Mouse (Mus musculus) hindbrain, postnatal 0 days (tissue): ENCODE measurements around the gene Ctso. TPM values are rescaled to one million over a fixed set of nuclear protein-coding genes. Genes with fewer than 3 reads are reported as not detected.

ENCODE experiments used
- ATAC-seq: fragments of 200-750 bp; cut with Nextera tagmentation; 2 replicates; pipeline ENCODE4 v1.8.0; 2017; ENCODE audit warnings: mild to moderate bottlenecking, moderate TSS enrichment, moderate library complexity
- DNase-seq: peaks from one replicate; pipeline ENCODE4 v3.0.0-alpha.2; 2015; ENCODE audit warnings: low spot score
- H3K27ac ChIP-seq: fragments of 300-500 bp; sonication (generic); 2 replicates; pipeline ENCODE4 v1.5.1; 2014; ENCODE audit warnings: mild to moderate bottlenecking
- H3K27me3 ChIP-seq: fragments of 300-500 bp; sonication (generic); 2 replicates; pipeline ENCODE4 v1.6.1; 2014; ENCODE audit warnings: low read length, mixed read lengths; ENCODE audit not compliant: insufficient read depth
- H3K36me3 ChIP-seq: fragments of 300-500 bp; sonication (generic); 2 replicates; pipeline ENCODE4 v1.6.1; 2014; ENCODE audit warnings: low read length, mixed read lengths; ENCODE audit not compliant: insufficient read depth
- H3K4me1 ChIP-seq: fragments of 300-500 bp; sonication (generic); 2 replicates; pipeline ENCODE4 v1.6.1; 2014; ENCODE audit warnings: antibody characterized with exemption, low read length, mixed read lengths; ENCODE audit not compliant: insufficient read depth
- H3K4me2 ChIP-seq: fragments of 300-500 bp; sonication (generic); 2 replicates; pipeline ENCODE4 v1.6.1; 2014; ENCODE audit warnings: low read depth, mild to moderate bottlenecking, low read length, moderate library complexity, mixed read lengths
- H3K4me3 ChIP-seq: fragments of 300-500 bp; sonication (generic); 2 replicates; pipeline ENCODE4 v1.5.1; 2014; ENCODE audit warnings: low read length
- H3K9ac ChIP-seq: fragments of 300-500 bp; sonication (generic); replicated peaks from 2 replicates; pipeline ENCODE4 v1.6.1; 2014; ENCODE audit warnings: mild to moderate bottlenecking, low read length, moderate library complexity, mixed read lengths
- H3K9me3 ChIP-seq: fragments of 300-500 bp; sonication (generic); 2 replicates; pipeline ENCODE4 v1.6.1; 2016; ENCODE audit warnings: low read length, mixed read lengths
- CTCF ChIP-seq: IDR thresholded peaks from 2 replicates; pipeline ENCODE4 v1.5.1; 2016; ENCODE audit warnings: antibody characterized with exemption, control low read depth, low read depth
- WGBS: fragments of 180-500 bp; shearing (Covaris S2); extraction: QIAGEN DNeasy Blood & Tissue Kit; methylation state at CpG from one replicate; pipeline ENCODE4 v1.1.7; 2014; 5-methylcytosine and 5-hydroxymethylcytosine counted together
- polyA plus RNA-seq: library from polyadenylated mRNA; unstranded; fragments of >200 nt; fragmentation: Nextera tagmentation; extraction: Ambion mirVana; gene quantifications from 2 replicates; pipeline ENCODE4 v1.2.1, GENCODE M21; 2015
- total RNA-seq: library from RNA; depleted of rRNA; stranded (reverse); fragments of >200 nt; gene quantifications from 2 replicates; pipeline ENCODE4 v1.2.3, GENCODE M21; 2014

Gene Ctso
- total and polyA plus RNA-seq, 2 experiments from 2014 or later, result 15.4 to 23.6 TPM

GRCm38 (mm10) chr3:81949048-81949447, 16.6 kb downstream of the Ctso start:
- Histone ChIP-seq H3K4me2 (no peak overlapping the region), H3K9me3 (no peaks in the 10 kb centered on the region), H3K27ac (no peak overlapping the region), H3K27me3 (no peaks in the 10 kb centered on the region), H3K4me1 (no peaks in the 10 kb centered on the region), H3K36me3 (no peaks in the 10 kb centered on the region), H3K9ac (no peak overlapping the region), H3K4me3 (no peak overlapping the region)
- ATAC-seq, result no peak
- 85% methylated on average over 1 of the region's 1 CpGs for WGBS
- DNase-seq, result no peak
- no peak for TF ChIP-seq CTCF

- WGBS, result 74% methylated on average over 2 of the region's 2 CpGs
- TF ChIP-seq CTCF, result no peak
- Histone ChIP-seq H3K9ac (no peak overlapping the region), H3K4me1 (no peaks in the 10 kb centered on the region), H3K27ac (no peak overlapping the region), H3K9me3 (no peaks in the 10 kb centered on the region), H3K4me2 (no peak overlapping the region), H3K36me3 (no peaks in the 10 kb centered on the region), H3K27me3 (no peaks in the 10 kb centered on the region), H3K4me3 (no peak overlapping the region)
- ATAC-seq (no peak), DNase-seq (no peak)
These were observed 19.4 kb downstream of the Ctso start for GRCm38 (mm10) chr3:81951785-81952184.

- Histone ChIP-seq H3K9me3 (no peaks in the 10 kb centered on the region), H3K4me3 (no peak overlapping the region), H3K27me3 (no peaks in the 10 kb centered on the region), H3K27ac (no peak overlapping the region), H3K4me1 (no peaks in the 10 kb centered on the region), H3K36me3 (no peaks in the 10 kb centered on the region), H3K9ac (no peak overlapping the region), H3K4me2 (no peak overlapping the region)
- TF ChIP-seq CTCF, result no peak
- 84% methylated on average over 5 of the region's 5 CpGs for WGBS
- ATAC-seq (no peak), DNase-seq (no peak)
These were observed 25.1 kb downstream of the Ctso start for GRCm38 (mm10) chr3:81957484-81957883.

- H3K4me2 ChIP-seq, result no peak overlapping the region
- H3K9me3 ChIP-seq, result no peaks in the 10 kb centered on the region
- DNase-seq (no peak), ATAC-seq (no peak)
- H3K36me3 ChIP-seq, result no peaks in the 10 kb centered on the region
- H3K4me1 ChIP-seq, result no peaks in the 10 kb centered on the region
- H3K27ac ChIP-seq, result no peak overlapping the region
- H3K4me3 ChIP-seq, result no peak overlapping the region
- TF ChIP-seq CTCF, result no peak
- H3K27me3 ChIP-seq, result no peaks in the 10 kb centered on the region
- H3K9ac ChIP-seq, result no peak overlapping the region
- 88% methylated on average over 5 of the region's 5 CpGs for WGBS
These were observed 28.9 kb downstream of the Ctso start for GRCm38 (mm10) chr3:81961336-81961735.

GRCm38 (mm10) chr3:81963768-81964167, 31.4 kb downstream of the Ctso start:
- no peak overlapping the region for H3K4me3 ChIP-seq
- no peak overlapping the region for H3K27ac ChIP-seq
- no peak for TF ChIP-seq CTCF
- 69% methylated on average over 5 of the region's 5 CpGs for WGBS
- H3K27me3 ChIP-seq, result no peaks in the 10 kb centered on the region
- H3K9me3 ChIP-seq, result no peaks in the 10 kb centered on the region
- no peak overlapping the region for H3K9ac ChIP-seq
- no peak overlapping the region for H3K4me2 ChIP-seq
- DNase-seq (no peak), ATAC-seq (no peak)
- no peaks in the 10 kb centered on the region for H3K36me3 ChIP-seq
- no peaks in the 10 kb centered on the region for H3K4me1 ChIP-seq

- Histone ChIP-seq H3K36me3 (no peaks in the 10 kb centered on the region), H3K9me3 (no peaks in the 10 kb centered on the region), H3K4me1 (no peaks in the 10 kb centered on the region), H3K9ac (no peak overlapping the region), H3K4me2 (no peak overlapping the region), H3K27ac (no peak overlapping the region), H3K4me3 (no peak overlapping the region), H3K27me3 (no peaks in the 10 kb centered on the region)
- no peak for DNase-seq
- TF ChIP-seq CTCF, result no peak
- whole genome bisulfite sequencing, result 62% methylated on average over 3 of the region's 3 CpGs
- no peak for ATAC-seq
These were observed 32.2 kb downstream of the Ctso start for GRCm38 (mm10) chr3:81964596-81964995.

GRCm38 (mm10) chr3:81975607-81976006, 43.2 kb downstream of the Ctso start:
- Histone ChIP-seq H3K27ac (no peak overlapping the region), H3K4me1 (no peaks in the 10 kb centered on the region), H3K9me3 (no peaks in the 10 kb centered on the region), H3K27me3 (no peaks in the 10 kb centered on the region), H3K36me3 (no peaks in the 10 kb centered on the region), H3K9ac (no peak overlapping the region), H3K4me3 (no peak overlapping the region), H3K4me2 (no peak overlapping the region)
- DNase-seq (no peak), ATAC-seq (no peak)
- no peak for TF ChIP-seq CTCF
- 68% methylated on average over 4 of the region's 4 CpGs for WGBS

GRCm38 (mm10) chr3:81976102-81976501, 43.7 kb downstream of the Ctso start, which contains the start of gene Tdo2:
Gene Tdo2 (minus strand): TSS chr3:81976202.
- TF ChIP-seq CTCF, result no peak
- Histone ChIP-seq H3K4me3 (no peak within 1 kb of the TSS), H3K27me3 (no peaks in the 10 kb centered on the region), H3K4me2 (no peak within 1 kb of the TSS), H3K9ac (no peak within 1 kb of the TSS), H3K27ac (no peak within 1 kb of the TSS), H3K9me3 (no peaks in the 10 kb centered on the region), H3K36me3 (no peaks in the 10 kb centered on the region), H3K4me1 (no peaks in the 10 kb centered on the region)
- ATAC-seq (no peak), DNase-seq (no peak)
